Mouse (Mus musculus): Measurements from ENCODE around the gene 1500011B03Rik.

- peak; percentile 77 for TF ChIP-seq CTCF (IDR thresholded peaks at IDR 0.05; ENCODE audit: extremely low read depth, insufficient read depth, low read length)
- TF ChIP-seq POLR2A (IDR thresholded peaks at IDR 0.05; ENCODE audit: extremely low read depth, insufficient read depth, low read length), result no peak
Observed at GRCm38 (mm10) chr5:114859253-114859652, 36.0 kb upstream of the 1500011B03Rik start.

Data from cortical plate, adult 2 months (tissue).